Mouse (Mus musculus) MEL (cell line): Measurements from ENCODE around the gene Siglecf. TPM values are rescaled to one million over a fixed set of nuclear protein-coding genes. Genes with fewer than 3 reads are reported as not detected.
A peak's percentile ranks its signal among the peaks of the same experiment; 100 is the strongest.

Experiments
- DNase-seq: peaks from one replicate; pipeline ENCODE4 v3.0.0; 2011; ENCODE audit warnings: low read depth, low spot score
- H3K27ac ChIP-seq: 2 replicates; pipeline ENCODE4 v1.5.1; 2012; ENCODE audit warnings: low read depth, mild to moderate bottlenecking, control low read depth, low read length, moderate library complexity; ENCODE audit not compliant: control insufficient read depth
- H3K27me3 ChIP-seq, 2 experiments: fragments of 150-350 bp in 1 of 2; sonication (generic) in 1 of 2; 2 replicates each; pipeline ENCODE4 v1.6.1; 2012; ENCODE audit warnings: low read length in 2 of 2, mild to moderate bottlenecking in 2 of 2, improper control_type of control experiment in 1 of 2, moderate library complexity in 1 of 2; ENCODE audit not compliant: insufficient read depth in 2 of 2, control insufficient read depth in 1 of 2
- H3K36me3 ChIP-seq, 2 experiments: 2 replicates each; pipeline ENCODE4 v1.6.1; 2012 to 2014; ENCODE audit warnings: low read length in 2 of 2, improper control_type of control experiment in 1 of 2, inconsistent platforms in 1 of 2, mild to moderate bottlenecking in 1 of 2; ENCODE audit not compliant: insufficient read depth in 2 of 2, control insufficient read depth in 1 of 2
- H3K4me1 ChIP-seq, 2 experiments: fragments of 150-350 bp in 1 of 2; sonication (generic) in 1 of 2; 2 replicates each; pipeline ENCODE4 v1.6.1; 2012; ENCODE audit warnings: low read length in 2 of 2, improper control_type of control experiment in 1 of 2, mild to moderate bottlenecking in 1 of 2; ENCODE audit not compliant: insufficient read depth in 2 of 2, control insufficient read depth in 1 of 2
- H3K4me3 ChIP-seq, 2 experiments: fragments of 150-350 bp in 1 of 2; sonication (generic) in 1 of 2; 2 replicates each; pipeline ENCODE4 v1.5.1; 2012; ENCODE audit warnings: low read depth in 2 of 2, low read length in 2 of 2, mild to moderate bottlenecking in 2 of 2, moderate library complexity in 2 of 2, control low read depth in 1 of 2, improper control_type of control experiment in 1 of 2; ENCODE audit not compliant: control insufficient read depth in 1 of 2, insufficient read depth in 1 of 2
- H3K79me2 ChIP-seq: 2 replicates; pipeline ENCODE4 v1.6.1; 2012; ENCODE audit warnings: mild to moderate bottlenecking, low read length, moderate library complexity; ENCODE audit not compliant: control insufficient read depth, poor library complexity, insufficient read depth
- H3K9ac ChIP-seq: 2 replicates; pipeline ENCODE4 v1.6.1; 2012; ENCODE audit warnings: low read depth, mild to moderate bottlenecking, control low read depth, low read length, moderate library complexity; ENCODE audit not compliant: control insufficient read depth, poor library complexity, severe bottlenecking
- H3K9me3 ChIP-seq: fragments of 150-350 bp; sonication (generic); replicated peaks from 2 replicates; pipeline ENCODE4 v1.6.1; 2012; ENCODE audit warnings: mild to moderate bottlenecking, low read length, improper control_type of control experiment, moderate library complexity; ENCODE audit not compliant: insufficient read depth
- CHD1 ChIP-seq: IDR thresholded peaks from 2 replicates; pipeline ENCODE4 v1.6.1; 2012; ENCODE audit warnings: low read depth, mild to moderate bottlenecking, inconsistent platforms, low read length, improper control_type of control experiment
- CTCF ChIP-seq, 3 experiments: IDR thresholded peaks in 2 of 3; conservative IDR thresholded peaks in 1 of 3; 2 replicates each; pipeline ENCODE4 v1.5.1; 2011 to 2012; ENCODE audit warnings: low read length in 3 of 3, low read depth in 2 of 3, mild to moderate bottlenecking in 2 of 3, improper control_type of control experiment in 1 of 3, inconsistent platforms in 1 of 3, mixed read lengths in 1 of 3, moderate library complexity in 1 of 3; ENCODE audit not compliant: control insufficient read depth in 1 of 3, insufficient read depth in 1 of 3, poor library complexity in 1 of 3, severe bottlenecking in 1 of 3
- EP300 ChIP-seq, 2 experiments: IDR thresholded peaks; 2 replicates each; pipeline ENCODE4 v1.6.1; 2011; ENCODE audit warnings: improper control_type of control experiment in 2 of 2, low read length in 2 of 2, low read depth in 1 of 2, mild to moderate bottlenecking in 1 of 2
- ETS1 ChIP-seq: IDR thresholded peaks from 2 replicates; pipeline ENCODE4 v1.6.1; 2012; ENCODE audit warnings: low read depth, mild to moderate bottlenecking, inconsistent platforms, low read length, improper control_type of control experiment, moderate library complexity
- GATA1 ChIP-seq: IDR thresholded peaks from 2 replicates; pipeline ENCODE4 v1.6.1; 2011; ENCODE audit warnings: low read depth, low read length, improper control_type of control experiment
- HCFC1 ChIP-seq: IDR thresholded peaks from 2 replicates; pipeline ENCODE4 v1.6.1; 2012; ENCODE audit warnings: low read depth, mild to moderate bottlenecking, inconsistent platforms, low read length, improper control_type of control experiment, moderate library complexity
- JUND ChIP-seq: IDR thresholded peaks from 2 replicates; pipeline ENCODE4 v1.6.1; 2011; ENCODE audit warnings: low read depth, mild to moderate bottlenecking, improper control_type of control experiment, low read length
- MAX ChIP-seq: IDR thresholded peaks from 2 replicates; pipeline ENCODE4 v1.6.1; 2011; ENCODE audit warnings: low read length, improper control_type of control experiment
- MXI1 ChIP-seq: IDR thresholded peaks from 2 replicates; pipeline ENCODE4 v1.6.1; 2011; ENCODE audit warnings: mild to moderate bottlenecking, low read depth, low read length, improper control_type of control experiment
- MYB ChIP-seq: IDR thresholded peaks from 2 replicates; pipeline ENCODE4 v1.6.1; 2011; ENCODE audit warnings: mild to moderate bottlenecking, low read depth, low read length, improper control_type of control experiment
- POLR2A ChIP-seq, 2 experiments: IDR thresholded peaks; 2 replicates each; pipeline ENCODE4 v1.6.1; 2011 to 2012; ENCODE audit warnings: low read length in 2 of 2, mild to moderate bottlenecking in 2 of 2, control low read depth in 1 of 2, improper control_type of control experiment in 1 of 2, low read depth in 1 of 2, moderate library complexity in 1 of 2; ENCODE audit not compliant: control insufficient read depth in 1 of 2, insufficient read depth in 1 of 2, poor library complexity in 1 of 2
- POLR2AphosphoS2 ChIP-seq: IDR thresholded peaks from 2 replicates; pipeline ENCODE4 v1.6.1; 2011; ENCODE audit warnings: low read length, improper control_type of control experiment
- RAD21 ChIP-seq: IDR thresholded peaks from 2 replicates; pipeline ENCODE4 v1.6.1; 2011; ENCODE audit warnings: mild to moderate bottlenecking, low read depth, low read length, improper control_type of control experiment
- RCOR1 ChIP-seq: IDR thresholded peaks from 2 replicates; pipeline ENCODE4 v1.6.1; 2012; ENCODE audit warnings: low read depth, mild to moderate bottlenecking, inconsistent platforms, low read length, improper control_type of control experiment
- SIN3A ChIP-seq: IDR thresholded peaks from 2 replicates; pipeline ENCODE4 v1.6.1; 2012; ENCODE audit warnings: low read length, improper control_type of control experiment, inconsistent platforms
- SMC3 ChIP-seq: IDR thresholded peaks from 2 replicates; pipeline ENCODE4 v1.6.1; 2011; ENCODE audit warnings: low read depth, low read length, improper control_type of control experiment
- TAL1 ChIP-seq: IDR thresholded peaks from 2 replicates; pipeline ENCODE4 v1.6.1; 2012; ENCODE audit warnings: mild to moderate bottlenecking, inconsistent platforms, low read length, moderate library complexity, mixed read lengths
- TCF12 ChIP-seq: IDR thresholded peaks from 2 replicates; pipeline ENCODE4 v1.6.1; 2014; ENCODE audit warnings: low read depth, mild to moderate bottlenecking, inconsistent platforms, low read length, improper control_type of control experiment, moderate library complexity
- UBTF ChIP-seq: IDR thresholded peaks from 2 replicates; pipeline ENCODE4 v1.6.1; 2012; ENCODE audit warnings: low read depth, mild to moderate bottlenecking, inconsistent platforms, low read length, improper control_type of control experiment, moderate library complexity, borderline replicate concordance; ENCODE audit not compliant: insufficient read depth
- ZC3H11A ChIP-seq: IDR thresholded peaks from 2 replicates; pipeline ENCODE4 v1.6.1; 2012; ENCODE audit warnings: low read depth, mild to moderate bottlenecking, inconsistent platforms, low read length, improper control_type of control experiment
- polyA plus RNA-seq, 2 experiments: library from polyadenylated mRNA; stranded (reverse) in 1 of 2; unstranded in 1 of 2; fragments of >175 nt in 1 of 2; fragments of >200 nt in 1 of 2; gene quantifications; 2 replicates each; pipeline versions ENCODE4 v1.2.1 to v1.2.4; 2012; ENCODE audit warnings: low replicate concordance in 2 of 2, low read depth in 1 of 2; ENCODE audit not compliant: insufficient read length in 2 of 2, insufficient read depth in 1 of 2, missing spikeins in 1 of 2
- total RNA-seq: library from RNA; depleted of rRNA; stranded (reverse); fragments of 300-350 nt; gene quantifications from 2 replicates; pipeline ENCODE4 v1.2.3, GENCODE M21; 2012

Siglecf gene
- total and polyA plus RNA-seq, 3 experiments: 22.6 to 26.7 TPM; not detected in 1

GRCm38 (mm10) chr7:43333203-43333602 is 17.9 kb upstream of the Siglecf start:
- H3K27me3 ChIP-seq: no peaks in the 10 kb centered on the region; a peak in 1 of 4 replicates
- no peak overlapping the region for H3K27ac ChIP-seq
- no peak overlapping the region for H3K4me3 ChIP-seq
- H3K79me2 ChIP-seq: no peaks in the 10 kb centered on the region
- TF ChIP-seq MXI1 (no peak), MAX (no peak), ZC3H11A (0 out of 2 replicates have a peak, but pooled peaks have one; percentile 23), EP300 (IDR thresholded peaks at IDR 0.05; ENCODE audit: low read depth in 1 of 2, low read length in 2 of 2) (no peak), SMC3 (peak; percentile 46), MYB (no peak), TAL1 (no peak), CHD1 (no peak), HCFC1 (no peak), CTCF (IDR thresholded peaks at IDR 0.05 in 2 of 3, conservative IDR thresholded peaks at IDR 0.05 in 1 of 3; ENCODE audit: control insufficient read depth in 1 of 3, insufficient read depth in 1 of 3, low read depth in 2 of 3, low read length in 3 of 3, poor library complexity in 1 of 3, severe bottlenecking in 1 of 3) (peak; percentile 44 to 56 (median 48)), POLR2A (IDR thresholded peaks at IDR 0.05; ENCODE audit: control insufficient read depth in 1 of 2, insufficient read depth in 1 of 2, low read depth in 1 of 2, low read length in 2 of 2, poor library complexity in 1 of 2) (no peak), TCF12 (no peak), POLR2AphosphoS2 (no peak), ETS1 (no peak), RAD21 (peak; percentile 56), GATA1 (no peak), SIN3A (no peak), RCOR1 (no peak), UBTF (no peak)
- no peaks in the 10 kb centered on the region for H3K9me3 ChIP-seq
- no peaks in the 10 kb centered on the region for H3K36me3 ChIP-seq
- no peaks in the 10 kb centered on the region for H3K4me1 ChIP-seq
- no peak overlapping the region for H3K9ac ChIP-seq
- peak; percentile 14 for DNase-seq

DNA sequence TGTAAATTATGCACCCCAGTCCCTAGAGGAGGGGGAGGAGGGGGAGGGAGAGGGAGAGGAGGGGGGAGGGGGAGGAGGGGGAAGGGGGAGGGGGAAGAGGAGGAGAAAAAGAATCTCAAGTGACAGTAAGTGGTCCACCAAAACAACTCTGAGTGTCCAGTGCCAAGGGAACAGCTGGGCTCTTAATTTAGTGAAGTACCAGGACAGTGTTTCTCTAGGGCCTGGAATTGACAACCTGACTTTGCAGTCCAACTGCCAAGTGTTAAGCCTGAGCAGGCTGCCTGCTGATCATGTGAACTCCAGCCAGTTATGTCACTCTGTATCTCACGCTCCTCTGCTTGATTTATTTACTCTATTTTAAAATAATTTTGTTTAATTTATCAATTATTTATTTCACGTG is 17.2 kb upstream of the Siglecf start:
- Histone ChIP-seq H3K36me3 (no peaks in the 10 kb centered on the region), H3K4me3 (no peak overlapping the region), H3K27me3 (no peaks in the 10 kb centered on the region; a peak in 1 of 4 replicates), H3K4me1 (no peaks in the 10 kb centered on the region), H3K9me3 (no peaks in the 10 kb centered on the region)
- no peak for DNase-seq
- TF ChIP-seq JUND: no peak
- TF ChIP-seq, all 39 proteins: peak for 0
- no peak overlapping the region for H3K27ac ChIP-seq
- H3K9ac ChIP-seq: no peak overlapping the region
- no peaks in the 10 kb centered on the region for H3K79me2 ChIP-seq
